Mouse (Mus musculus): Measurements from ENCODE around the gene Fancc. TPM values are rescaled to one million over a fixed set of nuclear protein-coding genes. Genes with fewer than 3 reads are reported as not detected.
A peak's percentile ranks its signal among the peaks of the same experiment; 100 is the strongest.

Gene Fancc
- polyA plus RNA-seq, 1 experiment from 2014 or later, result 21.8 TPM

MicroRNAs within 50 kb of the gene (microRNA counts, 519-probe panel; counts per million panel counts)
- microRNA mmu-miR-23b (3,260 counts per million, percentile 87 among the panel's probes with 10 or more counts), microRNA mmu-miR-24 (2,810 counts per million, percentile 70 among the panel's probes with 10 or more counts), microRNA mmu-miR-27b (2,765 counts per million, percentile 68 among the panel's probes with 10 or more counts)

Small RNA genes lying within 50 kb of the gene (microRNA-seq; reads per million reads assigned to microRNA genes)
- 22,803 reads per million, percentile 97 among the genes with 10 or more reads in this experiment for gene Mir23b
- not detected for gene Mir24-1
- gene Mir27b, result 1,808 reads per million, percentile 84 among the genes with 10 or more reads in this experiment
- gene Mir3074-1, result not detected

Other genes with a start within 250 kb of the Fancc start
- 15.8 and 17.3 TPM in 2 replicates for gene Ptch1, start 76.3 kb upstream of the Fancc start, polyA plus RNA-seq (2015; fragmentation: Nextera tagmentation; extraction: Ambion mirVana)